Mouse (Mus musculus) adrenal gland, adult 18-20 months (tissue): ENCODE results near the gene Mn1. TPM values are rescaled to one million over a fixed set of nuclear protein-coding genes. Genes with fewer than 3 reads are reported as not detected.

Source experiments
- DNase-seq, 2 experiments: peaks; one replicate each; pipeline ENCODE4 v3.0.0; 2021 to 2022; ENCODE audit warnings: low spot score in 2 of 2
- long read RNA-seq, 2 experiments: library from polyadenylated mRNA; stranded (forward); transcript quantifications; one replicate each; pipeline ENCODE4 v2.0.0; 2021
- total RNA-seq, 2 experiments: library from RNA; stranded (reverse); gene quantifications; 1 replicate in 1 of 2; 2 replicates in 1 of 2; pipeline ENCODE4 v1.2.3; 2021

The Mn1 gene
- total RNA-seq = 1 to 10 TPM; 3.9 to 4.9 TPM
- long read RNA-seq, experiment 1, partial matches to known transcripts = 1 of 1 reads
- long read RNA-seq, experiment 1, other reads (novel, unspliced or antisense) = 0 of 1 reads
- long read RNA-seq, experiment 2, full-length matches to known transcripts = 1 of 1 reads
- long read RNA-seq, experiment 2, partial matches to known transcripts = 0 of 1 reads
- long read RNA-seq, experiment 2, other reads (novel, unspliced or antisense) = 0 of 1 reads

DNA sequence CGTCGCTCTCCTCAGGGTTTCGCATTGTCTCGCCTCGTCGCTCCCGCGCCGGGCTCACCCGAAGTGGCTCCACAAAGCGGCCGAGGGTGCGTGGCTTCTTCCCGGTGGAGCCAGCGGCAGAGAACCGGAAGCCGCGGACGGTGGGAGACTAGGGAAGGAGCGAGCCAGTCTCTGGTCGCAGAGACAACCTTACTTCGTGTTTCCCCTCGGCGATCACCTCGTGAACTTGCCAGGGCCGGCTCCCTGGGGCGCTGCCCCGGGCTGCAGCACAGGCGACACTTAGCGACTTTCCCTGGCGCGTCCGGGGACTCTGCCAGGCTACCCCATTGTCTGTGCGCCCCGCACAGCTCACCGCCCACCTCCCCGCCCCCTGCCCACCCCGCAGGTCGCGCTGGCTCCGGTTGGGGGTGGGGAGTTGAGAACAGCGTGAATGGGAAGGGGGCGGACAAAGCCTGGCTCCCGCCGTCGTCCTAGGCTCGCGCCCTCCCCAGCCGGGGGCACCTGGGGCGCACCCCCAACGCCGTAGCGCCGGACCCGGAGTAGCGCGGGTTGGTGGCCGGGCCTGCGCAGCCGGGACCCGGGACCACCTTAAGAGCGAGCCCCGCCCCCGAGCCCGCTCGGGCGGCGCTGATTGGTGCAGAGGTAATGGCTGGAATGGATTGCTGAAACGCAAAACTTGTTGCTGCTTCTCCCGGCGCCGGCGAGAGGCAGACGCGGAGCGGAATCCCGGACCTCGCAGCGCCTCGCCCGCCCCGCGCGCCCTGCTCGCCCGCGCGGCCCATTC, at the start of gene Mn1:
Gene Mn1, plus strand, starts transcription at position 772 of the 784 bp plus-strand sequence.
- DNase-seq = peak; percentile 66 to 78

DNA sequence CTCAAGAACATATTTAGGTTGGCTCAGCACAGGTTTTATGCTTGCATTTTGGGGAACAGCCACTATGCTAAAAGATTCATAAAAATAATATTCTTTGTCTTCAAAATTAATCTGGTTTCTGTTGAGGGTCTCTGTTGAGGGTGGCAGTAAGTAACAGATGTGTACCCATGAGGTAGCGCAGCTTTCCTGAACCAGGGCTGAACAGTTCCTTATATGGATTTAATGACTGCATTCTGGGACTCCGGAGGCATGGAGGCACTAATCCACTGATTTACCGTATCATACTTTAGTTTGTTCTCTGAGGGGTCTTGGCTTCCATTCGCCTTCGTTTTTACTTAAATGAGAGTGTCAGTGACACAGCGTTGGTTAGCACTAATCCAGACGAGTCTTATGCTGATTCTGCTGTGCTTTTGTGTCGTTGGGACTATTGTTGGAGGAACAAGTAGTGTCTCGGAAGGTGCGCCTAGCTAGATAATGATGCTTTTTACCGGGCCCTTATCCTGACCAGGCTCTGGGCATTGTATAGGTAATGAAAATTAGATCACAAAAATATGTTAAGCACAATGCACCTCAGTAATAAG, 49.1 kb upstream of the Mn1 start:
- peak in 1 of 2 experiments; percentile 4 for DNase-seq

DNA sequence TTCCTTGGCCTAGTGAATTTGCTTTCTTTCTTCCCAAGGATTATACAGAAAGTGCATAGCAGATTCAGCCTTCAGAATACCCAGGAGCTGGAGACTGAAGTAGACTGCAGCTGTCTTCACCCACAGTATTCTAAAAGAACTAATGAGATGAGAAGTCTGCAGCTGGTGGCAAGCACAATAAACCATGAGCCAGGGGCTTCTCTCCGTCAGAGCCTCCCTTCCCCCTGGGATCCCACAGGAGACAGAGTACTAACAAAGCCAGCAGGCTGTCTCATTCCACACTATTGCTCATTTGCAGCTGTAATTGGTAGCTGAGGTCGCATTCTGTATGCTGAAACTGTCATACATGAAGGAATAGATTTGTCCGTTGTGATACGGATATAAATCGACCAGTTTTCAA, 48.6 kb upstream of the Mn1 start:
- peak in 1 of 2 experiments; percentile 1 for DNase-seq

DNA sequence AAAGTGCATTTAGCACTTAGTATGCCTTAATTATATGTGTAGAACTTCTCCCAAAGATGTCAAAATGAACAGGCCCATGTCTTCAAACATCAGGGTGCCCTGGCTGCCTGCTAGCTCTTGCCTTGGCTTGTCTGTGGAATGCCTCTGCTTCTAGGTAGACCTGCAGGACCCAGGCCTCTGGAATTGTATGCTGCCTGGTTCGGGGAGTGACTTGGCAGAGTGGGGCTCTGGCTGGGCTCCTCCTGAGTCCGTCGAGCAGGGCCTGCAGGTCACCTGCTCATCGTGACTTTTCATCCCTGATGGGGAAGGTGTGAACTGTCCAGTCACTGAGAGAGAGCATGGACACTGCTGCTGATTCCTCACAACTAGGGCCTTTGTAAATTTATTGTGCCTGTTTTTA, 41.5 kb upstream of the Mn1 start:
- DNase-seq = peak in 1 of 2 experiments; percentile 12

DNA sequence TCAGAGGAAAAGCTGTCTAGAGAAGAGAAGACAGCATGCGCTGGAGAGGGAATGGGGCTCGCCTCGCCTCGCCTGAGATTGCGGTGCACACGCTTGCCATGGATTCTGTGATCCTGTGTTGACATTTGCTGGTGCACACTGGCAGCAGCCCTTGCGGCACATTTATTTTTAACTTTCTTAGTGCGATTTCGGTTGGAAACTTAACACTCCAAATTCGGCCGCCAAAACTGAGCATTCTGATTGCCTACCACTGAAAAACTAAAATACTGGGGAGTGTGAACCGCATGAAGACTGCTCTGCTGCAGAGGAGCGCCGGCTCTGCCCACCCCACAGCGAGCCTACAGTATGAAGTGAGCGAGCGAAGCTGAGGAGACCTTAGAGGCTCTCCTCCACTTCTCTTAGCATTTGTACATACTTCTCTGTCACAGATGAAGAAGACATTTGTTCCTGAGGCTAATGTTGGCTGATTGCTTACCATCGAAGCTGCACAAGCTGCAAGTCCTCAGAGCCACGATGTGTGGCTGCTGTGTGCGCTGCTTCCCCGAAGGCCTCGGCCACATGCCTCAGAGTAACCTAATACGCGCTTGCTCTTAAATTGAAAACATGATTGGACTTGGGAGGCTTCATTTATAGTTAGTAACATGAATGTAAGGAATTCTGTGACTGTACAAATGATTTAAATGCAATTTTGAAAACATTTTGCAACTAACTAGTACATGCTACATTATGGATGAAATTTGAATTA, 40.7 kb upstream of the Mn1 start:
- DNase-seq = peak in 1 of 2 experiments; percentile 1

DNA sequence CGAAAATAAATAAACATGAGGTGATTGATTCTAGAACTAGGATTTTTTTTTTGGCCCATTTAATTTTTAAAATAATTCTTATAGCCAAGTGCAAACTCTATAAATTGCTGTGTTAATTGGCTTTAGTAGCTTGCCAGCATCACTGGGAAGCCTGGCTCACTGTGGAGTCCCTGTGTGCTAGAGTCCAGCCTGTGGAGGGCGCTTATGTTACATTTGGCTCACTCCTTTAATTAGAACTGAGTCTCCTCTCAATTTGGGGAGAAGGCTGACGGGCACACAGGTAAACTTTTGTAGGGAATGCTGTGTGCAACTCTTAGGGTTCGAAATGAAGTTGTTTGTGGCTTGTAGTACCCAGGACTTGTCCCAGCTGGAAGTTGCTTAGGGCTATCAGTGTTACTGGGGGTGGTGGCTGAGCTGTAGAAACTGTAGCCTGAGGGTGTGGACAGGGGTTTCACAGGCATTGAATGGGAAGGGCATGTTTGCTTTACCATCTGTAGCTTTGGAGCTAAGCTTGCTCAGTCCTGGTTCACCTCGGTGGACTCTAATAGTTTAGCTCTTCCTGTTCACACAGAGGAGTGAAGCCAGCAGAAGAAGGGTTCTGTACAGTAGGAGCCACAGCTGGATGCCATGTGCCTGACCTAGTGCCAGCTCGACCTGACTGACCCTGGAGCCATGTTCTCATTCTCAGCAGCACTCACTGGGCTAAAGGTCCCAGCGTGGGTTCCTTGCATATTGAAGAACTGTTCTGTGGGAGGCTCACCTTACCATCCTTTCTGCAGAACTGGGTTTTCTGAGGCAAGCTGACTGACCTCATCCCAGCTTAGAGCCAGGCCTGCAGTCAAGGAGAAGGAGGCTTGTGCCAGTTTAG, 38.8 kb upstream of the Mn1 start:
- no peak for DNase-seq

DNA sequence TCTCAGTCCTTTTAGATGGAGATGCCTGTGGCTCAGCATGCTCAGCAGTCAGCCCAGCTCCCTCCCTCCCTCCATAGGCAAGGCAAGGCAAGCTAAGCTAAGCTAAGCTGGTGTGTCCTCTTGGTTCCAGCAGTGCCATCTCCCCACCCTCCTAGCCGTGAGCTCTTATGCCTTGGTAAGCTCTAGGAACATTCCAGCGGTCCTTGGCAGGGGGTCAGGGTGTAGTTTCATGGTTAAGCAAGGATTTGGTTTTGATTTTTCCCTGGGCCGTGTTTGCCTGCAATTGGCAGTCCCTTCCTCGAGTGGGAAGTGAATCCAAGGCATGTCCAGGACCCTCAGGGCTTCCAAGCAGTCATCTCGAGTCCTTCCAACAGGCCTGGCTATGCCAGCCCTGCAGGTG, 33.8 kb upstream of the Mn1 start:
- no peak for DNase-seq

DNA sequence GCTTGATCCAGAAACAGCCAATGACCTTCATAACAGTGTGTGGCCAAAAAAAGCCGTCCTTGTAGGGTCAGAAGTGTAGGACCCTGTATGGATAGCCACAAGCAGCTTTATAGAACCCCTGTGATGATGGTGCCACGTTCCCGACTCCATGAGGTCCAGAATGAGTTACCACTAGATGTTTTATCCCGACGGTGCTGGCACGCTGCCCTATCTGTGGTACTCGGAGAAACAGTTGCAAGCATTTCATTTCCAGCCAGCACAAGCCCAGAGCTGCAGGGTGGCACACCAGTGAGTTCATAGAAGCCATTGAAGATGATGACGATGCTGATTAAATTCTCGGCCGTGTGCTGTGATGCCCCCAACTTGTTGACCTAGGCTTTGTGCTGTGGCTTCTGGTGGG, 26.3 kb upstream of the Mn1 start:
- DNase-seq = no peak

DNA sequence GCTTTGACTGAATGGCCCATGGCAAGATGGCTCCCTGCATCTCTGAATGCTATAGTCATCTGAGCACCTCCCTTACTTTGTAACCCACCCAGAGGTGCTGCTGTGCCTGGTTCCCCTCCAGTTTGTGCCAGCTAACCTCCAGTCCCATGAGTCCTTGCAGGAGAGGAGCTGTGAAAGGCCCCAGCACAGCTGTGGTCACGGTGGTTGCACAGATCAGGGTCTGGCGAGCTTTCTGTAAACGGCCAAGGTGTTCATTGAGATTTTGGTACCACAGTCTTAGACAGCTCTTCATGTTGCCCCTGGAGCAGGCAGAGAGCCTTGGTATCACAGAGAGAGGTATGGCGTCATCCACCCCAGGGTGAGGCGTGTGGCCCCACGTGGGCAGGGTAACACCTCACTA, 25.7 kb upstream of the Mn1 start:
- DNase-seq = no peak

DNA sequence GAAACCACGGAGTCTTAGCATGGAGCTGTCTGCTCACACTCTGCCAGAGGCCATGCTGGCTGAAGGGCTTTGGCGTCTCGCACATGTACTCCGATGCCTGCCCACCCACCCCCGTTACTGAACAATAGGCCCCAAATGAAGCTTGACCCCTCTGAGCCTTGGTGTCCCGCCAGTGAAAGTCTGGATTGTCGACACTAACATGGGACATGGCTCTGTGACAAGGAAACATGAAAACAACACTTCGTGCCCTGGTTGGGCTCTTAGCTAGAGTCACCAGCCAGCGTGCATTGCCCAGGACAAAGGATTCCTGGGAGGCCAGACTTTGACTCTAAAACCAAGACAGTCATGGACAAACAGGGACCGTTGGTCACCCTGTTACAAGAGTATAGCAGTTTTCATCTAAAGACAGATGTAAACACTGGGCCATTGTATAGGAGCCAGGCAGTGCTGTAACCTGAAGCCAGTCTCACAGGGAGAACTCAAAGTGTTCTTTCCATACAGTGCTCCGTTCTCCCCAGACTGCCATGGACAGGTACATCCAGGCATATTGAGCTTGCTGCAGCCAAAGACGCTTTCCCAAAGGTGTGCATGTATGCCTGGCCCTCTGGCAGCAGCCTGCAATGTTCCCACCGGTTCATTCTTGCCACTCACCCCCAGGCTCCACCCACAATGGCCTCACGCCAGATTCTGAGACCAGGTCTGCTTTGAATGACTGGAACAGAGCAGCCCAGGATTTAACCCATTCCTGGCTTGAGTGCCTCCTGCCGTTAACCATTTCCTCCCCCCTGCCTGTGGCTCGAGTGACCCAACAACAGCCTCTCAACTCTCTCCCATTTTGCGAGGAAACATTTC, 23.6 kb upstream of the Mn1 start:
- peak; percentile 23 to 34 for DNase-seq

DNA sequence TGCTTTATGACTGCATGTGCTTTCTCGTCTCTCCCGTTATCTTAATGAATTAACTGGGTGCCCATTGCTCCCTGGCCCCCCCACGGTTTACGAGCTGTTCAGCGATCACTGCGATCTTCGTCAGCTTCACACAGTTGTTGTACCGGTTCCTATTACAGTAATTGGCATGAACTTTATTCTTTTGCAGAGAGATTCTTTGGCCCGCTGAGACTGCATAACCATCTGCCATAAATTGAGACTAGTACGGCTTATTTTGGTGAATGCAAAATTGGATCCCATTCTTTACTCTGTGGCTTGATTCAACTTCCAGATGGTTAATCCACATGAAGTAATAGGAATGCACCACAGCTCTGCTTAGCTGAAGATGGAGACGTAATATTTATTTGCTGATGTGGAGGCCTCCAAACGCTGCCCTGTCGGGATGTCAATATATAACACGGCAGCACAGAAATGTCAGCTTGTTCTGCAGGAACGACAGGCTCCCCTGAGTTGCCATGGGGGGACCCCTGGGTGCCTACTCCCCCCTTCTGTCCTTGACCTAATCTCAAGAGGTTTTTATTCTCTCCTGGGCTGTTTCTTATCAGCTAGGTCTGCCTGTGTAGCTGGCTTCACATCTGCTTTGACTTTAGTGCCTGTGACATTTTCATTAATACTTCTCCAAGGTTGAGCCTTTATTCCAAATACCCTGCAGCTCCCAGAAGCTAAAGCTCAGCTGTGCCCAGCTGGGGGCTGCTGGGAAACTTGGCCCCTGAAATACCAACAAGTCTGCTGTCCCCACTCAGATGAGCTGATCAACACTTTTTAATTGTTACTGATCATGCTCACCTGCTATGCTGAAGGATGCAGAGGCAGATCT, 22.7 kb upstream of the Mn1 start:
- no peak for DNase-seq

DNA sequence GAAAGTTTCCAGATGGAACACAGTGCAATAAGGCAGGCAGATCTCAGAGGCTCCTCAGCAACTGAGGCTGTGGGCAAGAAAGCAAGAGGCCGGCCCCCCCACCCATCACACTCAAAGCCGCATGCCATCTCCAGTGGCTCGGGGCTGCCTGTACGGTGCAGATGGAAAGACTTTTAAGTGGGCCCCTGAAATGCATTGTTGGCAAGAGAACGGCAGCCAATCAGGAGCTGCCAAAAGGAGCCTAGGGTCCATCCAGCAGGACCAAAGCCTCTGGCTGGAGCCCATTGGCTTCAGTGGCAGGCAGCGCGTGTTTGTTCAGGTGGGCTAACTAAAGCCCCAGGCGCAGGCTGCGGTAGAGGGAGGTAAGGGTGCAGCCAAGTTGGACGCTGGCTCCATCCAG, 21.4 kb upstream of the Mn1 start:
- DNase-seq = no peak

DNA sequence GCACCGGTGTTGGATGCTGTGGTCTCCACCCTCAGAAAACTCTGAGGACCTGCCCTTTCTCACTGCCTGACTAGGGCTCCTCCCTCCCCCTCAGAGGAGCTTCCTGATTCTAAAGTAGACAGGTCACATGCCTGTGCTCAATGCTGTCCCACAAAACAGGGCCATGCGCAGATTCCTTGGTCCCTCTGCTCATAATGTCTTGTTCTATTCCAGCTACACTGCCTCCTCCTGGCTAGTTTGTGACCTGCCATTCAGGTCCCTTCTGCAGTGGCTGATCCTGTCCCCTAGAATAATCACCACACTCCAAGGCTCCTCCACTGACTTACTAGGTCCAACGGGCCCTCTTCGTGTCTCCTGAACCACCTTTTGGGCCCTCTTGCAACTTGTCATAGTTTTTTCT, 21.0 kb upstream of the Mn1 start:
- no peak for DNase-seq

DNA sequence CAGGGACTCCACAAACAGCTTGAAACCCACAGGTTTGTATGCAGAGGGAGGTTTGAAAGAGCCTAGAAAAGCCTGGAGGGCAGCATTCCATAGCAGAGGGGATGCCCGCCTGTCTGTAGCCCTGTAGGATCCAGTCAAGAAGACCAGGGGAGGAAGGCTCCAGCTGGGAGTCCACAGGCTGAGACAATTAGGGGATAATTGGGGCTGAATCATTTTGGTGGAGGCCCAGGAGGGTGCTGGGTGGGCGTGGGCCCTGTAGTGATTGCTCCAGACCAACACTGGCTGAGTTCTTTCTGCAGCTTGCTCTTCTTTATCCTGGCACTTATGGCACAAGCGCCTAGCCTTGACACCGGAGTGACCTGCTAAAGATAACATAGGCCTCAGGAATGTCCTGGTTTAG, 18.7 kb upstream of the Mn1 start:
- no peak for DNase-seq

DNA sequence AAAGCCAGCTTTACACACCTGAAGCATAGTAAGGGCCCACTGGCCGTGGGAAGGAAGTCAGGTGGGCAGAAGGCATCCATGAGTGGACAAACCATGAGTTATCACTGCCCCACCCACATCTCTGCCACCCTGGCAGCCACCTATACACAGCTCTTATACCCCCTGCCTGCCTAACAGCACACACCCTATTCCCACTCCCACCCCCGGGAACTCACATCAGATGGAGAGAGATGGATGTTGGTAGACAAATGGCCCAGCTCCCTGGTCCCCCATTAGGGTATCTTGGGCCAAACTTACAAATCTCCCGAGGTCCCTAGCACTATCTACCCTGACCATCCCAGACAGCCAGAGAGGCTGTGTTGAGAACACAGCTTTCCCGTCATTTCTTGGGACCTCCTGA, 17.9 kb upstream of the Mn1 start:
- DNase-seq = no peak

DNA sequence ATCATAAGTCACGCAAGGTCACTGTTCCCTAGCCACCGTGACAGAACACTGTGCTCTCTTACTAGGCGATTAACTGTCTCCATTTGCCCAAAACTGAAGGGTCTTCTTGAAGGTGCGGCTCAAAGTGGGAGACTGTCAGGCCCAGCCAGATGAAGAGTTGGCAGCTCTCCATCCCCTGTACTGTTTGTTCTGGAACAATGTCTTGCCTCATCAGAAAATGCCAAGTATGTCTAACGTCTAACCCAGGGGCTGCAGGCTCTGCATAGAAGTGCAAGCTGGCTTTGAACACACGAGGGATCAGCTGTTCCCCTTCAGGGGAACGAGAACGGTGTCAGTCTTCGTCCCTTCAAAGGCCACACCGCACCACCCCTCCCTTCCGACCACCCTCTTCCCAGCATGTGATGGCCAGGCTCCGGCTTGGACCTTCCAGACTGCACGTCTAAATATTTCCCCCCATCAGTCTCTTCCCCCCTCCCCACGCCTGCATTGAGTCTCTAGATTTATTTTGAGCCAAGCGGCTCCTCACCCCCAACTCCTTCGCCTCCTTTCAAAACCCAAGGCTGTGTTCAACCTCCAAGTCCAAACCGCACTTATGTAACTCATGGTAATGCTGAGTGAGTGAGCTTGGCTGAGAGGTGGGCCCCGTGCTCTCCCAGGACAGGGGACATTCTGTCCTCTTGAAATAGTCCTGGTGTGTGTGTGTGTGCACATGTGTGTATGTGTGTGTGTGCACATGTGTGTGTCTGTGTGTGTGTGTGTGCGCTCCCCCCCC, 15.1 kb upstream of the Mn1 start:
- DNase-seq = no peak

DNA sequence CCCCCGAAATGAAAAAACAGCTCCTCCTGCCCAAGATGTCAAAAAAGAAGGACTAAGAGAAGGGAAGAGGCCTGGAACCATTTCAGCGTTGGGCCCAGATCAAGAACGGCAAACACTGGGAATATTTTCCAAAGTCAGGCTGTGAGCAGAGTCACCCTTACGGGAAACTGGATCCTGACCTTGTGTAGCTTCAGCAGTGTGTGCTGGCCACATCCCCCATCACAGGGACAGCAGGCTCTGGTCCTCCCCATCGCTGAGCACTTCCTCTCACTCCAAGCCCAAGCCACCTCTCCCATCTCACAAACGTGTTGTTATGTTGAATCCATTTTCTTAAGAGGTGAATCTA, 14.5 kb upstream of the Mn1 start:
- no peak for DNase-seq

DNA sequence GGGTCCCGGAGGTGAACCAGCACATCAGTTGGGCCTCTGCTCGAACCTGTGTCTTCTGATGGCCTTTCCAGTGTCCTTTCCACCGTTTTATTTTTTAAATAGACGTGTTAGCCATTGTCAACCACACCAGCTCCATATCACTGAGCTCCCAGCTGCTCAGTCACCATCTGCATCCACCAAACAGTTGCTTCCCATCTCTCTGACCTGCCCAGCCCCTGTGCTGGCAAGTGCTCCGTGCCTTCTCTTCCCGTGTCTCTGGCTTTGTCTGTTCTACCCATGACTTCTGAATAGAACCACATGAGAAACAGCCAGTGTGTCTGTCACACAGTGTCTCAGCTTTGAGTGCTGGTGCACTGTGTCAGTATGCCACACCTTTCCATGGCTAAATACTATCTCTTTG, 12.4 kb upstream of the Mn1 start:
- no peak for DNase-seq
